Mouse (Mus musculus) T-helper 17 cell (primary cell): ENCODE results near the gene Timp1.

ENCODE experiments used
- in situ Hi-C, 2 experiments: fragments of 300-600 bp; cut with MboI, MseI; formaldehyde crosslinking; loops; 1 replicate in 1 of 2; 2 replicates in 1 of 2; pipeline ENCODE4 v1.15.1; 2025; ENCODE audit warnings: high pct_unique_total_duplicates in 2 of 2

Gene Timp1

GRCm38 (mm10) chrX:20869962-20870513, at the start of gene Timp1:
TSS of gene Timp1 (plus strand) at chrX:20870166.
- in situ Hi-C loops: no loop called here

DNA sequence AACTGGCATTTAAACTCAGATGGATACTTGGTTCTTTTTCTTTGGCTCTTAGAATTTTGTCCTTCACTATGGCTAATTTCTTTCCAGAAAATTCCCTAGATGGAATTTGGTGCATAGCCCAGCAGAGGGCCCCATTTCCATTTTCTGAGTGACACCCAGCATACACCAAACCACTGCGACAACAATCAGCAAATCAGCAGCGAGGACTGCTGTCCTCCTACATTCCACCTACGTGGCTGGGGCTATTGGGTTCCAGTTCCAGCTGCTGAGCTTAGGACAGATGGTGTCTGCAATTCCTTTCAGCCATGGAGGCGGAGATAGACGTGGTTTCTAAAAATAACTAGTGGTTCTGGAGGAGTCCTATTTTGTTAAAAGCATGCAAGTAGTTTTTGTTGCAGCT, 41.0 kb upstream of the Timp1 start:
- in situ Hi-C loops: no loop called here

GRCm38 (mm10) chrX:20847232-20847631, 22.7 kb upstream of the Timp1 start:
- in situ Hi-C loops: loop anchor here in 1 of 2 experiments (10.0 kb wide), 1 partner anchor 108 kb away; the partner anchor contains the start of gene Elk1

DNA sequence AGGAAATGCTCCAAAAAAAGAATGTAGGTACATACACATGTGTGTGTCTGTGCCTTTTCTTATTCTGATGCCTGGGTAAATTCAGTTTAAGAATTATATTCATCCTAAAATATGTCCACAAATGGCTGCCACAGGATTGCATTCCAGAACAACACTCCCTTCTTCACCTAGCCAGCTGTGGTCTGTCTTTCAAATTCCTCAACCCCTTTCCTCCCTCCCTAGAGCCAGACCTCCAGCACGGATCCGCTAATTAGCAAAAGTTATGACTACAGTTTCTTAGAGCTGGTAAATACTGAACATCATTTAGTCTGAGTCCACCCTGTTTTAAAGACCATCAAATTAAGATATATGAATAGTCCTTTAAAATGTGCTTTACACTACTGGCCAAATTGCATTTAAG, 22.1 kb upstream of the Timp1 start:
- in situ Hi-C loops: loop anchor here in 1 of 2 experiments (10.0 kb wide), 1 partner anchor 107 kb away; the partner anchor contains the start of gene Elk1

- in situ Hi-C loops: loop anchor here in 1 of 2 experiments (10.0 kb wide), 1 partner anchor 106 kb away; the partner anchor contains the start of gene Elk1
These were observed 21.5 kb upstream of the Timp1 start for GRCm38 (mm10) chrX:20848256-20848984.

GRCm38 (mm10) chrX:20853794-20854193, 16.2 kb upstream of the Timp1 start:
- in situ Hi-C loops: no loop called here

GRCm38 (mm10) chrX:20861453-20862104, 8.4 kb upstream of the Timp1 start:
- in situ Hi-C loops: loop anchor here in 1 of 2 experiments (5.0 kb wide), 1 partner anchor 86 kb away; no protein-coding TSS in a partner anchor

DNA sequence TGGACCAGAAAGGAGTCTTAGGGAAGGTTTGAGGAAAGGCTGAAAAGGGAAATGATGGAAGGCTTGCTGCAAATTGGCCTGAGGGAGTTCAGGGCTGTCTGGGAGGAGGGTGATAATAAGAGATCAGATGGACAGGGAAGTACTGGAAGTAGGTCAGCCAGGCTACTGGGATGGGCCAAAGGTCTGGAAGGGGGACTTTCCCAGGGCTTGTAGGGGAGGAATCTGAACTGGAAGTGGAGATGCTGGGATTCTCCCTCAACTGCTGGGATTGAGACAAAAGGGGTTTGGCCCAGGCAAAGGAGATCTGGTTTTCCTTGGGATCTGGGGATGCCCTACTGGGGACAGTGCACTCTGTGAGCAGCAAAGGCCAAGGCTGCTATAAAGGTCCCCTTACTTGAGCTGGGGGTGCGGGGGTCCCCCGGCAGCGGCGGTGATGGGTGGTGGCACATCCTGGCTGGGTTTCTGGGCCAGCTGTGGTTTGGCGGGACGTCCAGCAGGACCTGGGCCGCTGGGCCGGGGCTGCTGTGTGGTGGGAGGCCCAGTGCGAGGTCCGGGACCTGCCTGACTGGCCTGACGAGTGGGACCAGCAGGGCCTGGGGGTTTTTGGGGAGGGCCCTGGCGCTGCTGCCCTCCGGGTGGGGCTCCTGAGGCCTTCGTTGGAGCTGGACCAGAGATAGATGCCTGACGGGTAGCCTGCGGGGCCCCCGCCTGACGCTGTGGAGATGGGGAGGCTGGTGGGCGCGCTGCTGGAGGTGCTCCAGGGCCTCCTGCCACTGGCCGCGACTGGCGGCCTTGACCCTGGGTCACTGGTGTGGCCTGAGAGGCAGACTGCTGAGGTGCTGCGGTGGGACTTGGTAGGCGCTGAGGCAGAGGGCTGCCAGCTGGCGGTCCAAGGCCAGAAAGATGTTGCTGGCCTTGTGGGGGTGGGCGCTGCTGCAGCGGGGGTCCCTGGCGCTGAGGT, 7.6 kb upstream of the Timp1 start:
- in situ Hi-C loops: loop anchor here in 1 of 2 experiments (5.0 kb wide), 1 partner anchor 85 kb away; no protein-coding TSS in a partner anchor

- in situ Hi-C loops: loop anchor here in 1 of 2 experiments (5.0 kb wide), 1 partner anchor 84 kb away; no protein-coding TSS in a partner anchor
These were observed 6.5 kb upstream of the Timp1 start for GRCm38 (mm10) chrX:20863161-20864101.

GRCm38 (mm10) chrX:20868091-20868490, 1.9 kb upstream of the Timp1 start:
- in situ Hi-C loops: no loop called here

DNA sequence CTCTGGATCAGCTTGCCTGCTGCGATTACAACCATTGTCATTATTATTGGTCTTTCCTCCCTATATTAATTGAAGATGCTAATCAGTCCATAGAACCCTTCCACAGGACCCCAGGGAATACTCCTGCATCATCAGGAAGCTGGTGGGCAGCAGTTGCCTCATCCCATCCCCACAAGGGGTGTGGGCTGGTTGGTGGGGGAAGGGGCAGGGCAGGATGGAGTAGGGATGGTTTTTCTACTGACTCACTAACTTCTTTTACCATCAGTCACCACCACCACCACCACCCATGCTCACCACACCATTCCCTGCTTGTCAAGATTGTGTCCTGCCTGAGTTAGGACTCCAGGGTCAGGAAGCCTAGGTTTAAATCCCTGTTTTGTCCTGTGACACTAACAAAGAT, 763 bp upstream of the Timp1 start:
- in situ Hi-C loops: no loop called here

- in situ Hi-C loops: no loop called here
These were observed 3.0 kb downstream of the Timp1 start for GRCm38 (mm10) chrX:20872928-20873500.

- in situ Hi-C loops: no loop called here
These were observed 5.3 kb downstream of the Timp1 start for GRCm38 (mm10) chrX:20875241-20875640.

DNA sequence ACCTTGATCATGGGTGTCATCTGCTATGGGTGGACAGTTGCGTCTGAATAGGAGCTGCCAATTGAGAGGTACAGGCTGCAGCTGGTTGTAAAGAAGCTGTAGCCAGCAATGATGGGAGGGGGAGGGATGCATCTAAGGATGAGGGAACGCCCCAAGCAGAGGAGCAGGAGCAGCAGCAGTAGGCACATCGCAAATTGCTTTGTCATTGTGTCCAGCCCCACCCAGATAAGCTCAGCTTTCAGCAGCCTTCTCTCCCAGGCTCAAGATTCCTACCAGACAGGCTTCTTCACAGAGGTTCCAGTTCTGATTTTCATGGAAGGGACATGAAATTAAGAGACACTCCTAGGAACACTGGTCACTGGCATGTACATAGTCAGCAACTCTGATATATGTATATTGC, 40.1 kb downstream of the Timp1 start:
- in situ Hi-C loops: no loop called here

DNA sequence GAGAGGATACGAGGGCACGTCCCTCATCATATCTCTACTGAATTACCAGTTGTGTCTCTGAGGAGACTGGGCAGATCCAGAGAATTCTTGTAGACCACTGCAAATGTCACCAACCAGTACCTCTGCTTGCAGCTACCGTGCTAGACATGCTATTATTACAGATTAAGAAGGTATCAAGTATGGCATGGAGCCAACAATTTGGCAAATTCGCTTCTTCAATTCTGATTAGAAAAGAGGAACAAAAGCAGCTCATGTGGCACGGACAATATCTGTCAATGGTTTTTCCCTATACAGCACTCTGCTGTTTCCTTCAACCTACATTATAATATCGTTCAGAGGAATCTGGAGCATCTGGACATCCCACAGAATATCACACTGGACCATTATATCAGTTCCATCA, 43.8 kb downstream of the Timp1 start:
- in situ Hi-C loops: no loop called here

GRCm38 (mm10) chrX:20915075-20915474, 45.1 kb downstream of the Timp1 start:
- in situ Hi-C loops: no loop called here

- in situ Hi-C loops: no loop called here
These were observed 50.4 kb downstream of the Timp1 start for GRCm38 (mm10) chrX:20920249-20920843.

DNA sequence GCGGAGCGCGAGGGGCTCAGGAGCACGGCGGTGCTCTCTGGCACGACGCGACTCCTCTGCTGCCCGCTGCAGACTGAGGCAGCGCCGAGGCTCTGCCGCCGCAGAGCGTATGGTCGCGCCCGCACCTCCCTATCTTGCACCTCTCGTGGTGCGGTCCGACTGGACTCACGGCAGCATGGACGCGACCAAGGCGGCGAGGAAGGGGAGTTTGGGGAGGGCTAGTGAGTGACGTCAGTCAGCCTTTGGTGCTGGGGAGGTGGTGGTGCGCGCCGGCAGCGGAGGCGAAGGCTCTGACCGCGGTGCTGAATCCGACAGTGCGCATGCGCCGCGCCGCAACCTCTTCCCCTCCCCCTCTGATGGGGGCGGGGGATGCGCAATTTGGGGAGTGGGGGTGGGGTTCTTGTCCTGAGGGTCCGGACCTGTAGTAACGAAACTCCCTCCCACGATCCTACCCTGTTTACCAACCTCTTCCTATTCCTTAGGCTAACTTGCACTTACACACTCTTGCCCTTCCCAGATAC, 50.9 kb downstream of the Timp1 start, which contains the start of gene Syn1:
Gene Syn1 (minus strand): TSS at position 161 of the 521 bp plus-strand sequence.
- in situ Hi-C loops: no loop called here

GRCm38 (mm10) chrX:20921366-20921765, 51.4 kb downstream of the Timp1 start:
- in situ Hi-C loops: no loop called here
